Mouse (Mus musculus): ENCODE results near the gene Chmp3.

Gene Chmp3

DNA sequence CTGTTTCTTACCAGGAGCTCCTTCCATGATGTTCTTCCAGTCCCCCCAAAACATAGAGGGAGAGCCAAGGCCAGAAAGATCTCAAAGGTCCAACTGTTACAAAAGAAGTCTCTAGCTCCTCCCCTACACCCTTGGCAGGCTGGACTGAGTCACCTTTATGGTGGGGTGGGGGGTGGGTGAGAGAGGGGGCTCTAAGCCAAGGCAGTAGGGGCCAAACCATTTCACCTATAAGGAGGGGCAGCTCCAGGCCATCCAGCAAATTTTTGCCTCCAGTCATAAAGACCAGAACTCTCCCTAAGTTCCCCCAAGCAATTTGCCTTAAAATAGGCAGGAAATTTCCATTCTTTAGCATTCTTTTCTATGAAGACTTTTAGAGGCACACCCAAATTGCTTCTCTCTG, 65.4 kb downstream of the Chmp3 start:
- no peak for DNase-seq (ENCODE audit: low read depth)

DNA sequence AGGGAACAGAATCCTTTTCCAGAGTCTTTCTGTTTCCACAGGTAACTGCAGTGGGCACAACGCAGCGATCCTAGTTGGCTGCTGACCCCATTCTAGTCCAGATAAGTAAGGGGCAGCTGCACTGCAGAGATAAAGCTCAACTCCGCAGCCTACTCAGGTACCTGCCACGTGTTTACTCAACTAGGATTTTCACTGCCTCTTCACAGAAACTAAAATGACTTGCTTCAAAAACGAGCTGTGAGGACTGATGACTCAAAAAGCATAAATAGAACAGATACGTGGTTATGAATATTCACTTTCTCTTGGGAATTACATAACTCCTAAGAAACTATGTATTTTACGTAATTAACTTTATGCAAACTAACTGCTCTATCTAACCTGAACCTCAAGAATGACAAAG, 66.4 kb downstream of the Chmp3 start:
- DNase-seq (ENCODE audit: low read depth) = no peak

DNA sequence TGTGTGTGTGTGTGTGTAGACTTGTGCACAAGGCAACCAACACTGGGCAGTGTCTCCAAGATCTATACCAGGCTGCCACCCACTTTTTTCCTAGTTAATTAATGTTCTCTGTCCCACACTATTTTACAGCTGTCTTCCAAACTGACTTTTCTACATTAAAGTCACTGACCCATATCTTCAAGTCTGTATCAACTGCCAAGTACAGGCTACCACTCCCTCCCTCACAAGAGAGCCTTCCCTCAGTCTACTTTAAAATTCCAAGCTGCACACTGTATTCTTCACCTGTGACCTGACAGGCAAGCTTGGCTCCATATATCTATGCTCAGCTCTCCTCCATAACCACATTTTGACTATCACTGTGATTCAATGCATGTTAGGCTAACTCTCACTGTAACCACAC, 69.6 kb downstream of the Chmp3 start:
- no peak for DNase-seq (ENCODE audit: low read depth)

DNA sequence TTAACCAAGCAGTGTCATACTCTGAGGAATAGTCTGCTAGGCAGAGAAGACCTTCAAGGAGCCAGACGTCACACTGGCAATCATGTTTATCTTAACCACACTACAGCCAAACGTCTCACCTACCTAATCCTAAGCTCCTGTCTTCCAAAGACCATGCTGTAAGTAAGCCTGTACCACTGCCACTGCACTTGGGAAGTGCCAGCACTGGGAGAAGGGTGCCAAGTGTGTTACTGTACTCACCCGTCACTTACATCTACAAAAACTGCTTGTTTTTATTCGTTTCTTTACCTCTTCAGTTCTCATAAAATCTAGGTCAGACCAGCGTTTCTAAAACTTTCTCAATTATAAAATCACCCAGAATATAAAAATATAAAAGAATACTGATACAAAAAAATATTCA, 73.4 kb downstream of the Chmp3 start:
- DNase-seq (ENCODE audit: low read depth) = no peak

DNA sequence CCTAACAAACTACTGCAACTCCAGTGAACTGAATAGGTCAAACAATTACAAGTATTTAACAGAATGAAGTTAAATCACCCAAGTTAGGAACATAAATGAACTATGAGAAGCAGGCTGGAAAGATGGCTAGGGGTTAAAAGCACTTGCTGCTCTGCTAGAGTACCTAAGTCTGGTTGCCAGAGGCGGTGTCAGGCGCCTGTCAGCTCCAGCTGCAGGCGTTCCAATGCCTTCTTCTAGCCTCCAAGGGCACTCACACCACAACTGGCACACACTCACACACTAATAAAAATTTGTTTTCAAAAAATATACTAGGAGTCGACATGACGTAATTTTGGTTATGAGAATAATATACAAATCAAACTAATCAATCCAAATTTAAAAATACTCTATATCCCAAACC, 78.0 kb downstream of the Chmp3 start:
- no peak for DNase-seq (ENCODE audit: low read depth)

DNA sequence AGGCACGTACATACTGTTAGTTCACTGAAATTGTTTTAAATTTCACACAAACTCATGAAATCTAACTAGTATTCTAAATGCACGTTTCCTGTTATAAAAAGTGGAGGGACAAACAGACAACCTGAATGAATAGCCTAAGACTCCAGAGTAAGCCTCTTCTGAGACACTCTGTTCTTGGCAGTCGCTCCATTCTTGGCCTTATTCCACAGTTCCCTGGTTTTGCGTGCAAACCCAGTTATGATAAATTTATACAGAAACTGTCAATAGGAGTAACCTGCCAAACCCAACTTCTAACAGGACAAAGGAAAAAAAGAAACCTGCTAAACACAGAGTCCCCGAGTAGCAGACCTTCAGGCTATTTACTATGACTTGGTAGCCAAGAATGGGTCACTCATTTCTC, 78.4 kb downstream of the Chmp3 start:
- no peak for DNase-seq (ENCODE audit: low read depth)

DNA sequence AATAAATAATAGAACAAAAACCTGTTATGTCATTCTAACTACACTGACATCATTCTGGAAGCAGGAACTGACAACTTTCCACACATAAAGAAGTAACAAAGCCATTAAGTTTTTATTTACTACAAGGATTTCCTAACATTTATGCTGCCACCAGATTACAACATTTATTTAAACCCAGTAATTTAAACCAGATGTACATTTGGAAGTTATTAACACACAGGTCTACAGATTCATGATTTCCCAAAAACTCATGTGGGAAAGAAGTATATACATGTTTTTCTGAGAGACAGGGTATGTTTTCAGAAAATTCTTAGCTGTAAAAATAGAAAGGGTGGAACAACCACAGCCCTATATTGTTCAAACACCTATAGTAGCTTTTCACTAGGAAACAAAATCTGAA, 81.1 kb downstream of the Chmp3 start:
- no peak for DNase-seq (ENCODE audit: low read depth)

DNA sequence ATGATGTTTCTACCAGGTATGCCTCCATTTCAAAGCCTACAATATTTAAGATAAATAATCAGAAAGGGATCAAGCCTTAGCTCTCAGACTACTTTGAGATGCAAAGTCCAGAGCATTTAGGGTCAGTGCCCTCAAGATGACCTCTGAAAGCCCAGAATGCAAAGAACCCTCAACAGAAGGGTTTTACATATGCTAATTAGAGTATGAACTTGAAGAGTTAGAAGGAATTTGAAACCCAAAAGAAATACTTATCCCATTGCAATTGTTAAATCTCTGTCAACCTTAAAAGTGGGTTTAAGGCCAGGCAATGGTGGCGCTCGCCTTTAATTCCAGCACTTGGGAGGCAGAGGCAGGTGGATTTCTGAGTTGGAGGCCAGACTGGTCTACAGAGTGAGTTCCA, 82.4 kb downstream of the Chmp3 start:
- DNase-seq (ENCODE audit: low read depth) = no peak

DNA sequence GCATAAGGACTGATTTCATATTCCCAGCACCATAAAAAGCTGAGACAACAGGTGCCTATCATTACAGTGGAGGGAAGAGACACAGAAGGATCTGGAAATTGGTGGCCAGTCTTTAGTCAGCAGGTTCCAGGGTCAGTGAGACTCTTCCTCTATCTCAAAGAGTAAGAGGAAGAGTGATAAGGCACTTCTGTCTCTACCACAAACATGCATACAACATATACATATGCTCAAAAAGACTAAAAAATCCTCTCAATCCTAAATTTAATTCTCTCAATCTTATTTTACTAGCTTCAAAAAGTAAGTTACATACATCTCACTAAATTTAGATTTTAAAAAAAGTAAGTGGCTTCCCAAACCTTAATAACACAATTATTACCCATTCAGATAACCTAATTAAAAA, 83.7 kb downstream of the Chmp3 start:
- DNase-seq (ENCODE audit: low read depth) = peak; percentile 32

DNA sequence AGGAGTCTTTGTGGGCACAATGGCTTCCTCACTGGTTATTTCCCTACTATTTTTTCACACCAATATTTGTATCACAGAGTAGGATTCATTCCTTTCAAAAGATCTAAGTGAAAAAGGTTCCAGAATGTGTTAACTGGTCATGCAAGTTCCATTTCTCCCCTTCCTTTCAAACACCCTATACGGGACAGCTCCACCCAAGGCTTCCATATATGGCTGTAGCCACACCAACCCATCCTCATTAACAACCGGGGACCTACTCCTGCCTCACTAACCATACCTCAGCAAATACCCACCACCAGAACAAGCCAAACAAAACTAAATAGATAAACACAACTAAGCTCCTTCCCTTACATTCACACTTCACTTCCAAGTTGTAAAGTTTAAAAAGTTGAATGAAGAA, 87.6 kb downstream of the Chmp3 start:
- DNase-seq (ENCODE audit: low read depth) = peak; percentile 49

DNA sequence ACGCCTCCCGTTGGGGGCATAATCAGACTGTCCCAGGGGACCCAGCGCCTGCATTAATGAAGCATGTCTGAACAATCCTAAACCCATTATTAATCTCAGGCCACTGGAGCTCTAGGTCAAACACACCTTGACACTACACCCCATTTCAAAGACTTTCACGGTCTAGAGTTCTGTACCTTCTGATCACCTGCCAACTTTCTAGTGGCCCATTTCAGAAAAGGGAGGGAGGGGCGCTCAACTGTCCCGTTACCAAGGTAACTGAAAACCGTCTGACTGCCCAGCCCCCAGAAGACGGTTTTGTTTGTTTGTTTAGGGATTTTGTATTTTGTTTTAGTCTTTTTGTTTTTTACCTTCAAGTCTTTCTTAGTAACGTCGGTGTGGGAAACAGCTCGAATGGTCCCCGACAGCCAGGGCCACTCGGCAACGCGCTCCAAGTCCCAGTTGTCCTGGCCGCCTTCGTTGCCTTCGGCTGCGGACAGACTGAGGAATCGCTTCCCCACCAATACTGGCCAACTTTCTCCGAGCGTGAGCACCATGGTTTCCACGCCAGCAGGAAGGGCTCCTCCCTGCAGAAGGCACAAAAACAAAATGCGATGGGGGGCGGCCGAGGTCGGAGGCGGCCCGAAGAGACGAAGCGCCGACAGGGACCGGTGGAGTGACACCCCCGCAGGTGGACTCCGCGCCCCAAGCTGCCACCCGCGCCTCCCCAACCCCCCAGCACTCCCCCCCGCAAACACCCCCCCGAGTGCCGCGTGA, 88.3 kb downstream of the Chmp3 start:
- peak; percentile 25 for DNase-seq (ENCODE audit: low read depth)

Measured in 416B (cell line).